Mouse (Mus musculus) heart, embryonic 15.5 days (tissue): Measurements from ENCODE around the gene Ajm1. TPM values are rescaled to one million over a fixed set of nuclear protein-coding genes. Genes with fewer than 3 reads are reported as not detected.

Experiments used
- polyA plus RNA-seq: library from polyadenylated mRNA; unstranded; fragments of >200 nt; fragmentation: Nextera tagmentation; extraction: Ambion mirVana; gene quantifications from 2 replicates; pipeline ENCODE4 v1.2.1, GENCODE M21; 2015

Ajm1 gene
- polyA plus RNA-seq, 1 experiment from 2014 or later: 0.30 TPM

Other genes with a start within 250 kb of the Ajm1 start
- 30.2 and 31.1 TPM in 2 replicates for gene Man1b1, start 249.4 kb downstream of the Ajm1 start, polyA plus RNA-seq
- 9.5 and 12.5 TPM in 2 replicates for gene Dpp7, start 225.4 kb downstream of the Ajm1 start, polyA plus RNA-seq
- gene Uap1l1, start 216.1 kb downstream of the Ajm1 start, polyA plus RNA-seq: 13.9 and 16.0 TPM in 2 replicates
- gene Sapcd2, start 209.4 kb downstream of the Ajm1 start, polyA plus RNA-seq: 15.4 and 25.5 TPM in 2 replicates
- 1.8 and 4.6 TPM in 2 replicates for gene Entpd2, start 185.9 kb downstream of the Ajm1 start, polyA plus RNA-seq
- gene Npdc1, start 182.4 kb downstream of the Ajm1 start, polyA plus RNA-seq: 28.8 and 41.6 TPM in 2 replicates
- gene Fut7, start 158.5 kb downstream of the Ajm1 start, polyA plus RNA-seq: 0.08 and 0.15 TPM in 2 replicates
- 3.5 and 5.6 TPM in 2 replicates for gene Abca2, start 153.1 kb downstream of the Ajm1 start, polyA plus RNA-seq
- 6.1 and 9.6 TPM in 2 replicates for gene Clic3, start 124.9 kb downstream of the Ajm1 start, polyA plus RNA-seq
- gene Paxx, start 120.7 kb downstream of the Ajm1 start, polyA plus RNA-seq: 31.1 and 38.0 TPM in 2 replicates
- 107 and 134 TPM in 2 replicates for gene Ptgds, start 111.7 kb downstream of the Ajm1 start, polyA plus RNA-seq
- not detected in 2 replicates for gene Lcn12, start 87.8 kb downstream of the Ajm1 start, polyA plus RNA-seq
- gene Fbxw5, start 81.0 kb downstream of the Ajm1 start, polyA plus RNA-seq: 72.6 and 94.1 TPM in 2 replicates
- gene C8g, start 80.0 kb downstream of the Ajm1 start, polyA plus RNA-seq: 3.5 and 5.0 TPM in 2 replicates
- 18.4 and 25.2 TPM in 2 replicates for gene Traf2, start 34.8 kb downstream of the Ajm1 start, polyA plus RNA-seq
- gene Edf1, start 23.9 kb downstream of the Ajm1 start, polyA plus RNA-seq: 276 and 289 TPM in 2 replicates
- 3.4 and 9.8 TPM in 2 replicates for gene Mamdc4, start 6.9 kb downstream of the Ajm1 start, polyA plus RNA-seq
- gene Phpt1, start 6.5 kb downstream of the Ajm1 start, polyA plus RNA-seq: 171 and 175 TPM in 2 replicates
- 41.0 and 50.2 TPM in 2 replicates for gene Rabl6, start 26.8 kb upstream of the Ajm1 start, polyA plus RNA-seq
- 0.09 and 0.13 TPM in 2 replicates for gene Ccdc183, start 35.9 kb upstream of the Ajm1 start, polyA plus RNA-seq
- gene Tmem141, start 40.2 kb upstream of the Ajm1 start, polyA plus RNA-seq: 19.0 and 21.9 TPM in 2 replicates
- gene Fcna, start 46.3 kb upstream of the Ajm1 start, polyA plus RNA-seq: 3.3 and 4.8 TPM in 2 replicates
- gene Lcn8, start 71.4 kb upstream of the Ajm1 start, polyA plus RNA-seq: not detected in 2 replicates
- not detected in 2 replicates for gene Lcn5, start 76.2 kb upstream of the Ajm1 start, polyA plus RNA-seq
- not detected in 2 replicates for gene Lcn6, start 95.0 kb upstream of the Ajm1 start, polyA plus RNA-seq
- not detected in 2 replicates for gene Lcn10, start 101.0 kb upstream of the Ajm1 start, polyA plus RNA-seq
- gene Obp2a, start 118.3 kb upstream of the Ajm1 start, polyA plus RNA-seq: not detected in 2 replicates
- 44.7 and 47.4 TPM in 2 replicates for gene Bmyc, start 125.0 kb upstream of the Ajm1 start, polyA plus RNA-seq
- not detected in 2 replicates for gene Obp2b, start 155.3 kb upstream of the Ajm1 start, polyA plus RNA-seq
- not detected in 2 replicates for gene Lcn3, start 183.8 kb upstream of the Ajm1 start, polyA plus RNA-seq
- gene Lcn11, start 195.3 kb upstream of the Ajm1 start, polyA plus RNA-seq: not detected in 2 replicates
- gene Gm13539, start 200.5 kb upstream of the Ajm1 start, polyA plus RNA-seq: not detected in 2 replicates
- not detected in 2 replicates for gene Glt6d1, start 234.1 kb upstream of the Ajm1 start, polyA plus RNA-seq
- gene Lcn9, start 241.4 kb upstream of the Ajm1 start, polyA plus RNA-seq: not detected in 2 replicates